Mouse (Mus musculus): ENCODE measurements around the gene Evc. TPM values are rescaled to one million over a fixed set of nuclear protein-coding genes. Genes with fewer than 3 reads are reported as not detected.

Gene Evc
- polyA plus RNA-seq, 1 experiment = 10.1 TPM

GRCm38 (mm10) chr5:37257243-37257642, 79.5 kb downstream of the Evc start:
- DNase-seq = no peak
- Histone ChIP-seq H3K27ac (ENCODE audit: insufficient read depth, low read length) (no peak overlapping the region), H3K27me3 (ENCODE audit: control insufficient read depth, insufficient read depth, low read length) (no peaks in the 10 kb centered on the region), H3K4me1 (ENCODE audit: control insufficient read depth, insufficient read depth, low read length) (peaks cover 48% of the 10 kb centered on the region), H3K4me3 (replicated peaks; ENCODE audit: insufficient read depth, low read depth, low read length) (no peak overlapping the region)
- TF ChIP-seq CTCF (IDR thresholded peaks at IDR 0.05; ENCODE audit: borderline replicate concordance, insufficient read depth, low read depth, low read length) = no peak
- TF ChIP-seq POLR2A (IDR thresholded peaks at IDR 0.05; ENCODE audit: borderline replicate concordance, insufficient read depth, low read length) = no peak
- 67% methylated on average over 5 of the region's 5 CpGs for WGBS

- Histone ChIP-seq H3K27me3 (ENCODE audit: control insufficient read depth, insufficient read depth, low read length) (no peaks in the 10 kb centered on the region), H3K27ac (ENCODE audit: insufficient read depth, low read length) (no peak overlapping the region), H3K4me3 (replicated peaks; ENCODE audit: insufficient read depth, low read depth, low read length) (no peak overlapping the region), H3K4me1 (ENCODE audit: control insufficient read depth, insufficient read depth, low read length) (peaks cover 50% of the 10 kb centered on the region)
- WGBS = 73% methylated on average over 7 of the region's 7 CpGs
- TF ChIP-seq POLR2A (IDR thresholded peaks at IDR 0.05; ENCODE audit: borderline replicate concordance, insufficient read depth, low read length) (no peak), CTCF (IDR thresholded peaks at IDR 0.05; ENCODE audit: borderline replicate concordance, insufficient read depth, low read depth, low read length) (no peak)
- no peak for DNase-seq
Observed at GRCm38 (mm10) chr5:37256823-37257222, 79.9 kb downstream of the Evc start.

GRCm38 (mm10) chr5:37254523-37254922, 82.2 kb downstream of the Evc start:
- peaks cover 66% of the 10 kb centered on the region for H3K4me1 ChIP-seq (ENCODE audit: control insufficient read depth, insufficient read depth, low read length)
- H3K4me3 ChIP-seq (replicated peaks; ENCODE audit: insufficient read depth, low read depth, low read length) = no peak overlapping the region
- TF ChIP-seq CTCF (IDR thresholded peaks at IDR 0.05; ENCODE audit: borderline replicate concordance, insufficient read depth, low read depth, low read length) = no peak
- no peak for TF ChIP-seq POLR2A (IDR thresholded peaks at IDR 0.05; ENCODE audit: borderline replicate concordance, insufficient read depth, low read length)
- H3K27ac ChIP-seq (ENCODE audit: insufficient read depth, low read length) = no peak overlapping the region; the same call in 1 of the 2 replicates
- no peaks in the 10 kb centered on the region for H3K27me3 ChIP-seq (ENCODE audit: control insufficient read depth, insufficient read depth, low read length)
- 9% methylated on average over 4 of the region's 4 CpGs for WGBS
- peak; percentile 50 to 63 for DNase-seq

DNA sequence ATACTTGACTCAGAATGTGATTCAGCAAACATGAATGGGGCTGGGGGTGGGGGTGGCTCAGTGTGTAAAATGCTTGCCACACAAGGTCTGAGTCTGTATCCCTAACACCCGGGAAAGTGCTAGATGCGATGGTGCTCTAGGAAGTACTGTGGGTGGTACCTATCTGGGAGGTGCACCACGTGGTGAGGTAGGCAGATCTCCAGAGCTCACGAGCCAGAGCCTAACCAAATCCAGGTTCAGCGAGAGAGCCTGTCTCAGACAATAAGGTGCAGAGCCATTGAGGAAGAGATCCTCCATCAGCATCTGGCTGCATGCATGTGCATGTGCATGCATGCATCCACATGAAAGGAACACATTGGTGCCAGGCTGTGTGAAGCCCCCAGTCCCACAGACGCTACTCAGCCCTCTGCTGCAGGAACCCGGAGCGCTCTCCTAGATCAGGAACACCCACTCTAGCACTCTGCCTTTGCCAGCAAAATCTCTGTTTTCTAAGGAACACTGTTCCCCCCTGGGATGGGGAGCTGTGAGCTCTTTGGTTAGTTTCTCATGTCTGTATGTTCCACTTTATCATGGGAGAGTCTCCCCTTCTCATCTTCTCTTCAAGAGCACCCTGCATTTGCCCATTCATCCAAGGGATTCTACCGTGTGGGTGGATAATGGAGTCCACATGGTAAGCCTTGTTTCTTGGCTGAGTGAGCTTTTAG, 84.4 kb downstream of the Evc start:
- WGBS = 42% methylated on average over 9 of the region's 9 CpGs
- no peak for TF ChIP-seq CTCF (IDR thresholded peaks at IDR 0.05; ENCODE audit: borderline replicate concordance, insufficient read depth, low read depth, low read length)
- TF ChIP-seq POLR2A (IDR thresholded peaks at IDR 0.05; ENCODE audit: borderline replicate concordance, insufficient read depth, low read length) = no peak
- peaks cover 72% of the 10 kb centered on the region for H3K4me1 ChIP-seq (ENCODE audit: control insufficient read depth, insufficient read depth, low read length)
- DNase-seq = no peak
- no peak overlapping the region for H3K4me3 ChIP-seq (replicated peaks; ENCODE audit: insufficient read depth, low read depth, low read length)
- H3K27me3 ChIP-seq (ENCODE audit: control insufficient read depth, insufficient read depth, low read length) = no peaks in the 10 kb centered on the region
- no peak overlapping the region for H3K27ac ChIP-seq (ENCODE audit: insufficient read depth, low read length)

- no peak overlapping the region for H3K27ac ChIP-seq (ENCODE audit: insufficient read depth, low read length)
- DNase-seq = no peak
- WGBS = 64% methylated on average over 3 of the region's 3 CpGs
- TF ChIP-seq POLR2A (IDR thresholded peaks at IDR 0.05; ENCODE audit: borderline replicate concordance, insufficient read depth, low read length) = no peak
- TF ChIP-seq CTCF (IDR thresholded peaks at IDR 0.05; ENCODE audit: borderline replicate concordance, insufficient read depth, low read depth, low read length) = no peak
- H3K4me3 ChIP-seq (replicated peaks; ENCODE audit: insufficient read depth, low read depth, low read length) = no peak overlapping the region
- no peaks in the 10 kb centered on the region for H3K27me3 ChIP-seq (ENCODE audit: control insufficient read depth, insufficient read depth, low read length)
- H3K4me1 ChIP-seq (ENCODE audit: control insufficient read depth, insufficient read depth, low read length) = peaks cover 67% of the 10 kb centered on the region
Observed at GRCm38 (mm10) chr5:37251596-37251995, 85.1 kb downstream of the Evc start.

DNA sequence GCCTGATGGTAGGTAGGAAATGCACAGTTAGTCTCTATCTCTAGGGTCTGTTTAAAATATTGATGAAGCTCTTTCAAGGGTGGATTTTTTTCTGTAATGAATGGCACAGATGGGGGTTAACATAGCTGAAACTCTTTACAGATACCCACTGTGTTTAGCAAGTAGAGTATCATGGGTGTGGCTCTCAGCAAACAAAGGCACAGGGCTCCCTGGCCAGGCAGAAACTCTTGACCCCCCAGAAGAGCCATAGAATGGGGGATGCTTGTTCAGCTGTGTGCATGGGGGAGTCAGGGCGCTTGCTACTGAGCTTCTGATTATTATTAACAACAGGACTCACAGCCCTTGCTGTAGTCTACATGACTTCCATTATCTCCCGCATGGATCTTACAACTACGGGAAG, 87.8 kb downstream of the Evc start:
- TF ChIP-seq POLR2A (IDR thresholded peaks at IDR 0.05; ENCODE audit: borderline replicate concordance, insufficient read depth, low read length) (no peak), CTCF (IDR thresholded peaks at IDR 0.05; ENCODE audit: borderline replicate concordance, insufficient read depth, low read depth, low read length) (no peak)
- WGBS = 80% methylated on average over 3 of the region's 3 CpGs

GRCm38 (mm10) chr5:37247456-37247855, 89.2 kb downstream of the Evc start:
- Histone ChIP-seq H3K27me3 (ENCODE audit: control insufficient read depth, insufficient read depth, low read length) (no peaks in the 10 kb centered on the region), H3K4me3 (replicated peaks; ENCODE audit: insufficient read depth, low read depth, low read length) (peak overlapping the region; percentile 64), H3K4me1 (ENCODE audit: control insufficient read depth, insufficient read depth, low read length) (peaks cover 44% of the 10 kb centered on the region), H3K27ac (ENCODE audit: insufficient read depth, low read length) (peak overlapping the region; percentile 80)
- no peak for TF ChIP-seq CTCF (IDR thresholded peaks at IDR 0.05; ENCODE audit: borderline replicate concordance, insufficient read depth, low read depth, low read length)
- peak; percentile 19; the same call in 1 of the 2 replicates for TF ChIP-seq POLR2A (IDR thresholded peaks at IDR 0.05; ENCODE audit: borderline replicate concordance, insufficient read depth, low read length)
- 3% methylated on average over 4 of the region's 4 CpGs for WGBS
- peak; percentile 77 to 89 for DNase-seq

More for the DNA sequence above, 87.8 kb downstream of the Evc start:
- Histone ChIP-seq H3K4me3 (replicated peaks; ENCODE audit: insufficient read depth, low read depth, low read length) (no peak overlapping the region), H3K27ac (ENCODE audit: insufficient read depth, low read length) (peak overlapping the region; percentile 79; the same call in 1 of the 2 replicates), H3K4me1 (ENCODE audit: control insufficient read depth, insufficient read depth, low read length) (peaks cover 53% of the 10 kb centered on the region), H3K27me3 (ENCODE audit: control insufficient read depth, insufficient read depth, low read length) (no peaks in the 10 kb centered on the region)
- no peak for DNase-seq
